Mouse (Mus musculus) large intestine, adult 2 months (tissue): ENCODE data around the gene Tex36. TPM values are rescaled to one million over a fixed set of nuclear protein-coding genes. Genes with fewer than 3 reads are reported as not detected.

Experiments
- DNase-seq: peaks from one replicate; pipeline ENCODE4 v3.0.0-alpha.2; 2012; ENCODE audit warnings: low read depth, low spot score
- WGBS: fragments of 180-500 bp; shearing (Covaris S2); methylation state at CpG from one replicate; pipeline ENCODE4 v1.1.7; 2018; 5-methylcytosine and 5-hydroxymethylcytosine counted together
- polyA plus RNA-seq: library from polyadenylated mRNA; depleted of rRNA; stranded (reverse); fragments of >200 nt; gene quantifications from 2 replicates; pipeline ENCODE4 v1.2.3, GENCODE M21; 2012; rRNA removed

The Tex36 gene
- polyA plus RNA-seq, 1 experiment = not detected

DNA sequence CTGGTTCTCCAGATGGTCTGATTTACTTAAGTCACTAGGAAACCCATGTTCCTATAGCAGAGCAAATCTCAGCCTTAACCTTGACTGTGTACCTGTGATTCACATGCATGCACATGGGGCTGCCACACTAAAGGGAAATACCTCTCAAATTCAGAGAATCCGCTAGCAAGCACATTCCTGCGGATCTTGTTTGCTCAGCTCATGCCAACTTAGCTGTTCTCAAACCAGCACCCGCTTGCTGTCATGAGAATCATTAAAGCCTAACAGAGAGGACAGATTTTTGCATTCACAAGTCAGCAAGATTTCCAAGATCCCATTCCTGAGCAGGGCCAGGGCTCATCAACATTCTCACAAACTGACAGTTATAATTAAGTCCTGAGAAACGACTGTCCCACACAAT, 64.6 kb downstream of the Tex36 start:
- no peak for DNase-seq
- WGBS = 58% methylated on average over 4 of the region's 4 CpGs

Other genes with a start within 250 kb of the Tex36 start
- gene Edrf1, start 35.4 kb upstream of the Tex36 start, polyA plus RNA-seq = 9.2 TPM in 2 replicates
- not detected in 2 replicates for gene Mmp21, start 77.9 kb upstream of the Tex36 start, polyA plus RNA-seq
- 29.9 and 33.8 TPM in 2 replicates for gene Bccip, start 107.2 kb upstream of the Tex36 start, polyA plus RNA-seq
- 15.0 and 16.5 TPM in 2 replicates for gene Uros, start 107.9 kb upstream of the Tex36 start, polyA plus RNA-seq
- gene Fank1, start 174.7 kb upstream of the Tex36 start, polyA plus RNA-seq = 0.04 TPM in 1 of 2 replicates, not detected in the other
- 35.9 and 42.9 TPM in 2 replicates for gene Dhx32, start 180.6 kb upstream of the Tex36 start, polyA plus RNA-seq